Mouse (Mus musculus): ENCODE measurements around the gene March4.

The March4 gene

DNA sequence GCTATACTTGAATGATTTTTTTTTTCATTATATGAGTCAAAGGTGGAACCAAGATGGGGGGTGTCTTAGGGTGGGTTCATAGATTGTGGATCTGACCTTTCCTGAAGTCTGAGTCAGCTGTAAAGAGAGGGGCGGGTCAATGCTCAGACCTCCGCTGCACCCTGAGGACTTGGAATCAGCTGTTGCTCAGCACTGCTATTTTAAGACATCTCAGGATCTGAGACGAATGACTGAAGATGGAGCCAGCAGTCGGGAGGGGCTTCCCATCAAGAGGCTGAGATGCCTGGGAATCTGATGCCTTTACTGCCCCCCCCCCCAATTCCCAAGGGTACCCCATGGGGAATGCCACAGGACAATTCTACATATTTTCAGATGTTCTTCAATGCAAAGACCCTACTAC lies 85.9 kb downstream of the March4 start:
- DNase-seq (ENCODE audit: low read depth, low spot score), result no peak

DNA sequence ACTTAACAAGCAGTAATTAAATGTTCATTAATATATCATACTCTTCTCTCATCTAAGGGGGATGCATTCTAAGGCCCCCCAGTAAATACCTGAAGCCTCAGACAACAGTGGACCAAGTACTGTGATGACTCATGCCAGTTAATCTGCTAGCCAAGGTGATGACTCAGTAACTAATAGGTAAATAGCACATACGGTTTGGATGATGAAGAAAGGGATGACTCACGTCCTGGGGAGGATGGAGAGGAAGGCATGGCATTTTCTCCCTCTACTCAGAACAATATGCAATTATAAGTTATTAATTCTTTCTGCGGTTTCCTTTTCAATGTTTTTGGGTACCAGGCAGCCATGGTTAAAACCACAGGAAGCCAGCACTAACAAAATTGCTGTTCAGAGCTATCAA lies 87.0 kb downstream of the March4 start:
- DNase-seq (ENCODE audit: low read depth, low spot score), result no peak

GRCm38 (mm10) chr1:72442747-72443146 lies 94.0 kb downstream of the March4 start:
- DNase-seq (ENCODE audit: low read depth, low spot score), result no peak

DNA sequence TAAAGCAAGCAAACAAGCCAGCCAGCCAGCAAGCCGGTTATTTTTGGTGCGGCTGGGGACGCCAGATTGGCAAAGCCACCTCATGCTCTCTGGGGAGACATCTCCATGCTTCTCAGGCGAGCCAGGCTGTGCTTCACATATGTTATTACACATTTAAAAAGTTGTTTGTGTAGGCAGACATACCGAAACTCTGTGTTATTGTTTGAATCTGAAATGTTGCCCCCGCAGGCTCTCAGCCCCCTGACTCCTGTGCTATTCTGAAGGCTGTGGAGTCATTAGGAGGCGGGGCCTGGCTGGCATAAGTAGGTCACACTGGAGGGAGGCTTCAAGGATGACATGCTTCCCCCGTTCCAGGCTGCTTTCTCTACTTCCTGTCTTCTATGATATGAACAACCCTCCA lies 97.6 kb downstream of the March4 start:
- DNase-seq (ENCODE audit: low read depth, low spot score), result no peak

- no peak for DNase-seq (ENCODE audit: low read depth, low spot score)
These were observed 99.8 kb downstream of the March4 start for GRCm38 (mm10) chr1:72436967-72437366.

GRCm38 (mm10) chr1:72434510-72434909 lies 102.2 kb downstream of the March4 start:
- no peak for DNase-seq (ENCODE audit: low read depth, low spot score)

DNA sequence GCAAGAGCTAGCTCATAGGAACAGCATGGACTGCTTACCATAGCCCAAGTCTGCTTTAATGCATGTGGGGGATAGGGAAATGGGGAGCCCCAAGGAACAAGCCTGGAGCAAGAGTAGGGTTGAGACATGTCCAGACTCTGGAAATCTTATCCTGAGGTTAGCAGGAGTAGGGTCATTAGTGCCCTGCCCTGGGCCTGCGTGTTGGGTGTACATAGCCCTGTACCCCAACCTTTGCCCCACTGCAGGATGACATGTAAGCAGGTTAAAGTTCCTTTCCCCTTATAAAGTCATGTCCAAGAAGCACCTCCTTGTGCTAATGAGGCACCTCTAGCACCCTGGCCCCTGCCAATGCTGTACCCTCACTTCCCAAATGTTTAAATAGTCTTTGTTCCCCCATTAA lies 104.2 kb downstream of the March4 start:
- no peak for DNase-seq (ENCODE audit: low read depth, low spot score)

- no peak for DNase-seq (ENCODE audit: low read depth, low spot score)
These were observed 107.5 kb downstream of the March4 start for GRCm38 (mm10) chr1:72429107-72429807.

DNA sequence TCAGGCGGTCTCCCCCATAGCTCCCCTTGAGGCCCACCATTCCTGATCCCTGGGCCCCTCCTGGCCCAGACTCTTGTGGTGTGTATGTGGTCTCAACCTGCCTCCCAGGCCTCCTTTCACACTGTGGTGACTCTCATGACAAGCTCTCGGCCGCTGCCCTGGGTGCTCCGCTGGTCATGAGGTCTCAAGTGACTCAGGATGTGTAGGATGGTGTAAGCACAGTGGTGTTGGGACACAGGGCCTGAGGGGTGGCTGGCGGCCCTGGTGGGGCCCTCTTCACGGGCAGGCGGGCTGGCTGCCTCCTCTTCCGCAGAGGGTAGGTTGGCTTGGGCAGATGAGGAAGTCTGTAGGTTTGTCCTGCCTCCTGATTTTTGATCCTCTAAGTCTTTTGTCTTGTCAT lies 108.2 kb downstream of the March4 start:
- DNase-seq (ENCODE audit: low read depth, low spot score), result no peak

DNA sequence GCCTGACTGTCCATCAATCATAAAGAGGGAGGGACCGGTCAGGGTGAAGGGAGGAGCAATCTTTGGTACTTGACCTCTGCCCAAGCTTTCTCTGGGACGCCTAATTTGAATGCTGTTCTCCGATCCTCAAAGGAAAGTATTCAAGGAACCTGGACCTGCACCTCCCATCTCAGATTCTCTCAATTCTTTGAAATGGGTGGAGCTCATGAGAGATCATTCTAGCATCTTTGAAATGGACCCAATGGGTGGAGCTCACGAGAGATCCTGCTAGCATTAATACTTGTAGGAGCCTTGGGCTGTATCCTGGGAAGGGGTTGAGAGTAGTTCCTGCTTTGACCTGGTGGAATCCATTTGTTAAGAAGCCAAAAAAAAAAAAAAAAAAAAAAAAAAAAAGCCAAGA lies 110.3 kb downstream of the March4 start:
- DNase-seq (ENCODE audit: low read depth, low spot score), result no peak

GRCm38 (mm10) chr1:72422121-72422520 lies 114.6 kb downstream of the March4 start:
- DNase-seq (ENCODE audit: low read depth, low spot score), result no peak

DNA sequence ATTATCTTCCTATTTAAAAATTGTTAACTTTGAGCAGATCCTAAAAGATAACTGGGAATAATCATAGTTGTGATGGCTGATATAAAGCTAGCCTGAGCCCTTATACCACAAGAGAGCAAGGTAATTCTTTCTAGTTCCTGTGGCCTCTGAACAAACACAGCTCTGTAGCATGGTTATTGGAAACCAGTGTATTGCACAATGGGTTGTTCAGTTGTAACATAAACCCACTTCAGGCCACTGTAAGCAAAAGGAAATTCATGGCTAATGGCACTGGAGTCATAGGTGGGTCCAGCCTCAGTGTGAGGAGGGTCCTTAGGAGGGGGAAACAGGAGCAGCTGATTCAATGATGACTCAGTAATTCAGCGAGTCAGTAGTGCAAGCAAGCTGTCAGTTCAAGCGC lies 116.5 kb downstream of the March4 start:
- no peak for DNase-seq (ENCODE audit: low read depth, low spot score)

GRCm38 (mm10) chr1:72418744-72419655 lies 117.7 kb downstream of the March4 start:
- no peak for DNase-seq (ENCODE audit: low read depth, low spot score)

GRCm38 (mm10) chr1:72414561-72415253 lies 122.0 kb downstream of the March4 start:
- DNase-seq (ENCODE audit: low read depth, low spot score), result no peak

- DNase-seq (ENCODE audit: low read depth, low spot score), result no peak
These were observed 122.6 kb downstream of the March4 start for GRCm38 (mm10) chr1:72414133-72414532.

- DNase-seq (ENCODE audit: low read depth, low spot score), result no peak
These were observed 123.5 kb downstream of the March4 start for GRCm38 (mm10) chr1:72413205-72413604.

DNA sequence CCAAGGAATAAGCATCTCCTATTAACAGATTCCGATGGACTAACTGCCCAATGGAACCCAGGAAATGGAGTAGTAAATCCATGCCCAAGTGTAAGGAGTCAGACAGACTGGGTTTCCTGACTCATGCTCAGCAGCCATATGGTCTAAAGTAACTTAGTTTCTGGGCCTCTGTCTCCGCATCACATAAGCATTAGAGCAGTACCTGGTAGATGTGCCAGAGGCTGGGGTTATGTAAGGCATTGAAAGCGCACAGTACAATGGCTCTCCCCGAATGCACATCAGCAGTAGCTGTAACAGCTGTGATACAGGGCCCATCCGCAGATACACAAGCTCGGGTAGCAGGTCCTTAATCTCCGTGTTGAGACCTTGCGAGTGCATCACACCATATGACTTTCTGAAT lies 125.6 kb downstream of the March4 start:
- no peak for DNase-seq (ENCODE audit: low read depth, low spot score)

DNA sequence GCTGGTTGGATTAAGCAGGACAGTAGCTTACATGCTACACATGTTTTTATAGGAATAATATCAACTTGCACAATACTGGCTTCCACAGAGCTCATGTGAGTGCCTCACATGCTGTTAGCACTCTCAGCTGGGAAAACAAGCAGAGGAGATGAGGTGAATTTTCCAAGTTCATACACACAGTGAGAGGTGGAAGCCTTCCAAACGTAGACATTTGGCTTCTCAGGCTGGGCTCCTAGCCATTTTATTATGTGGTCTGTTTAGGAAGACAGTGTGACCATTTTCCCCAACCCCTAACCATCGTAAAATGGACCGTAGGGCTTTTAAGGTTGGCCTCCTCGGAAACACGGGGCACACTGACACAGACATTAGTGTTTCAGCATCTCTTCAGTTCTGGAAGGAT lies 126.8 kb downstream of the March4 start:
- DNase-seq (ENCODE audit: low read depth, low spot score), result no peak

DNA sequence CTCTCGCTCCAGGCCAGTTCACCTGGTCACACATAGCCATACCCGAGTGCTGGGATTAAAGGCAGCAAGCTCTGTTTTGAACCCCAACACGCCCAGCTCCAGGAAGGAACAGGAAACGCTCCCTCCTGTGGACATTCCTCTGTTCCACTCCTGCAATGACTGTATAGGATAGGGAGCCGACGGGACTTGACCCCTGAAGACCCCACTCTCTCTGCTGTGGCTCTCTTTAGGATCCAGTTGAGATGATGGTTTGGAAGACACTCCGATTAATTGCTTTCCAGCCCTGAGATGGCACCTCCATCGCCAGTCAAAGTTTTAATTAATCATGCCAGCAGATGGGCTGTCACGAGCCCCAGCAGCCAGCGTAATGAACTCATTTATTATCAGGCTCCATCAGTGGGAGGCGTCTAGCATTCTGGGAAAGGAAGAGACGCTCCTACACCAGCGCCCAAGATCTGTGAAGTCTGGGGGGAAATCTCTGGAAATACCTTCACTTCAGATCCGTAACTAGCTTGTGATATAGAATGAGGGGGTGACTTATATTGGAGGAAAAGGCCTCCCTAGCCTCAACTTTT lies 130.1 kb downstream of the March4 start:
- DNase-seq (ENCODE audit: low read depth, low spot score), result no peak

DNA sequence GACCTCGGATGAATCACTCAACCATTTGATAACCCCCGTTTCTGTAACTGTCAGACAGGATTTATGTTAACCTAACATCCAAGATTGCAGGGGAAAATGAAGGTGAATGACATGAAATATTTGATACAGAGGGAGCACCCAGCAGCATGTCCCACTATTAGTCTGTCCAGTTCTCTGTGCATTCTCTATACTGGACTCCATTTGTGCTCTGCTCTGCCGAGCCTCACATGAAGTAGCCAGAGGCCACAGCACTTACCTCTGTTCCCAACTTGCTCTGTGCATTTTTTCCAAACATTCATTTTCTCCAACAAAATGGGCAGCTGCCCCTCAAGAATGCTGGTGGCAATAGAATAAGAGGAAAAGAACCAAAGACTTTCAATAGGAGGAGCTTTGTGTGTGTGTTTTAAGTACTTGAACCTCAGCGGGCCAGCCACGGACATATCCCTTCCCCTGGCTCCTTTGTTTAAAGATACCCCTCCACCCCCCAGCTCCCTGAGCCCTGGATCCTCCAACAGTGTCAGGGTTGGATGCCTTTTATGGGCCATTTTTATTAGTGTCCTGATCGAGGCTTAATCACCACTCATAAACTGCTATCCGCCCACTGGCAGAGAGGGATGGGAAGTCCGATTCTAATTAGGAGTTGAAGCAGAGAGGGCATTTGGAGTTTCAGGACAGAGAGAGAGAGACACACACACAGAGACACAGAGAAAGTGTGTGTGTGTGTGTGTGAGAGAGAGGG lies 135.2 kb downstream of the March4 start:
- DNase-seq (ENCODE audit: low read depth, low spot score), result no peak

- DNase-seq (ENCODE audit: low read depth, low spot score), result no peak
These were observed 136.1 kb downstream of the March4 start for GRCm38 (mm10) chr1:72400616-72401015.

Measured in CD4-positive helper T cell, adult 2 months (primary cell).